Mouse (Mus musculus): ENCODE data around the gene Mfap2. TPM values are rescaled to one million over a fixed set of nuclear protein-coding genes. Genes with fewer than 3 reads are reported as not detected.

The Mfap2 gene
- polyA plus RNA-seq, 1 experiment = not detected

GRCm38 (mm10) chr4:141033606-141034549 is 23.7 kb downstream of the Mfap2 start:
- H3K27ac ChIP-seq (ENCODE audit: insufficient read depth, low read depth, low read length) = no peak overlapping the region
- H3K4me1 ChIP-seq (ENCODE audit: control insufficient read depth, insufficient read depth, low read length) = peaks cover 11% of the 10 kb centered on the region
- WGBS = 59% methylated on average over 27 of the region's 27 CpGs
- TF ChIP-seq POLR2A (IDR thresholded peaks at IDR 0.05; ENCODE audit: insufficient read depth, low read depth, low read length) (no peak), CTCF (IDR thresholded peaks at IDR 0.05; ENCODE audit: insufficient read depth, low read depth, low read length) (no peak)
- H3K4me3 ChIP-seq (ENCODE audit: insufficient read depth, low read depth, low read length) = no peak overlapping the region

- no peaks in the 10 kb centered on the region; the same call in 1 of the 2 replicates for H3K4me1 ChIP-seq (ENCODE audit: control insufficient read depth, insufficient read depth, low read length)
- TF ChIP-seq CTCF (IDR thresholded peaks at IDR 0.05; ENCODE audit: insufficient read depth, low read depth, low read length) (no peak), POLR2A (IDR thresholded peaks at IDR 0.05; ENCODE audit: insufficient read depth, low read depth, low read length) (no peak)
- H3K27ac ChIP-seq (ENCODE audit: insufficient read depth, low read depth, low read length) = no peak overlapping the region
- no peak overlapping the region for H3K4me3 ChIP-seq (ENCODE audit: insufficient read depth, low read depth, low read length)
- WGBS = 47% methylated on average over 12 of the region's 12 CpGs
Observed at GRCm38 (mm10) chr4:141041117-141041516, 30.9 kb downstream of the Mfap2 start.

- peaks cover 25% of the 10 kb centered on the region for H3K4me1 ChIP-seq (ENCODE audit: control insufficient read depth, insufficient read depth, low read length)
- H3K27ac ChIP-seq (ENCODE audit: insufficient read depth, low read depth, low read length) = no peak overlapping the region
- peak; percentile 75 for TF ChIP-seq CTCF (IDR thresholded peaks at IDR 0.05; ENCODE audit: insufficient read depth, low read depth, low read length)
- no peak for TF ChIP-seq POLR2A (IDR thresholded peaks at IDR 0.05; ENCODE audit: insufficient read depth, low read depth, low read length)
- WGBS = 8% methylated on average over 8 of the region's 8 CpGs
- H3K4me3 ChIP-seq (ENCODE audit: insufficient read depth, low read depth, low read length) = no peak overlapping the region
Observed at GRCm38 (mm10) chr4:141044816-141045215, 34.6 kb downstream of the Mfap2 start.

- H3K4me1 ChIP-seq (ENCODE audit: control insufficient read depth, insufficient read depth, low read length) = peaks cover 58% of the 10 kb centered on the region
- no peak overlapping the region for H3K27ac ChIP-seq (ENCODE audit: insufficient read depth, low read depth, low read length)
- TF ChIP-seq POLR2A (IDR thresholded peaks at IDR 0.05; ENCODE audit: insufficient read depth, low read depth, low read length) (no peak), CTCF (IDR thresholded peaks at IDR 0.05; ENCODE audit: insufficient read depth, low read depth, low read length) (no peak)
- 31% methylated on average over 17 of the region's 17 CpGs for WGBS
- no peak overlapping the region for H3K4me3 ChIP-seq (ENCODE audit: insufficient read depth, low read depth, low read length)
Observed at GRCm38 (mm10) chr4:141048810-141049475, 38.7 kb downstream of the Mfap2 start.

GRCm38 (mm10) chr4:141049476-141049835 is 39.2 kb downstream of the Mfap2 start:
- Histone ChIP-seq H3K4me1 (ENCODE audit: control insufficient read depth, insufficient read depth, low read length) (peaks cover 62% of the 10 kb centered on the region), H3K27ac (ENCODE audit: insufficient read depth, low read depth, low read length) (no peak overlapping the region), H3K4me3 (ENCODE audit: insufficient read depth, low read depth, low read length) (no peak overlapping the region)
- no peak for TF ChIP-seq POLR2A (IDR thresholded peaks at IDR 0.05; ENCODE audit: insufficient read depth, low read depth, low read length)
- TF ChIP-seq CTCF (IDR thresholded peaks at IDR 0.05; ENCODE audit: insufficient read depth, low read depth, low read length) = no peak
- whole genome bisulfite sequencing = 18% methylated on average over 4 of the region's 4 CpGs

GRCm38 (mm10) chr4:141052442-141052841 is 42.2 kb downstream of the Mfap2 start:
- peak overlapping the region; percentile 36; the same call in 1 of the 2 replicates for H3K4me3 ChIP-seq (ENCODE audit: insufficient read depth, low read depth, low read length)
- WGBS = 55% methylated on average over 12 of the region's 12 CpGs
- H3K27ac ChIP-seq (ENCODE audit: insufficient read depth, low read depth, low read length) = no peak overlapping the region
- H3K4me1 ChIP-seq (ENCODE audit: control insufficient read depth, insufficient read depth, low read length) = peaks cover 58% of the 10 kb centered on the region
- TF ChIP-seq POLR2A (IDR thresholded peaks at IDR 0.05; ENCODE audit: insufficient read depth, low read depth, low read length) (no peak), CTCF (IDR thresholded peaks at IDR 0.05; ENCODE audit: insufficient read depth, low read depth, low read length) (no peak)

- Histone ChIP-seq H3K27ac (ENCODE audit: insufficient read depth, low read depth, low read length) (peak overlapping the region; percentile 66), H3K4me1 (ENCODE audit: control insufficient read depth, insufficient read depth, low read length) (peaks cover 55% of the 10 kb centered on the region), H3K4me3 (ENCODE audit: insufficient read depth, low read depth, low read length) (peak overlapping the region; percentile 36)
- 34% methylated on average over 8 of the region's 8 CpGs for WGBS
- no peak for TF ChIP-seq CTCF (IDR thresholded peaks at IDR 0.05; ENCODE audit: insufficient read depth, low read depth, low read length)
Observed at GRCm38 (mm10) chr4:141053138-141053537, 42.9 kb downstream of the Mfap2 start.

DNA sequence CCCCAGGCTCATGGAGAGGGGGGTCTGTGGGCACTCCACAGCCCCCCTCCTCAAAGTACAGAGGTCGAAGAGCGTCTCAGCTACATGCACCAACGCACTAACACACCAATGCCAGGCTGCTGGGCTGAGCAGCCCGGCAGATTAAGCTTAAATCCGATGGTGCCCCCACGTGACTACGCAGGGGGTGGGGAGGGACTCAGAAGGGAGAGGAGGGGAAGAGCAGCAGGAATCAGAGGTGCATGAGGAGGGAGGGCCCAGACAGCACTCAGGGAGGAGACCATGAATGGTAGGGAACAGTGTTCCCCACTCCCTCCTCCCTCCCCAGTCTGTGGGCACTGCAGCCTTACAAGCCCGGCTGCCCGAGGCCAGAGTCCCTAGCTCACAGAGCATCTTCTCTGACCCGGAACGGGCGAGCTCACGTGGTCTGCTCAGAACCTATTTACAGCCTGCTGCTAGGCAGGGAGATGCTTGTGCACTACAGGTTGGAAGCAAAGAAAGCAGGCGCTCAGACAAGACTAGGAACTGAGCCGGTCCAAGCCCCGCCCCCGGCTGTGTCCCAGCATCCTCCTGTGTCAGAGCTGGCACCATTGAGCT is 43.4 kb downstream of the Mfap2 start:
- H3K4me3 ChIP-seq (ENCODE audit: insufficient read depth, low read depth, low read length) = peak overlapping the region; percentile 36
- 9% methylated on average over 17 of the region's 17 CpGs for WGBS

More for the DNA sequence above, 43.4 kb downstream of the Mfap2 start:
- TF ChIP-seq POLR2A (IDR thresholded peaks at IDR 0.05; ENCODE audit: insufficient read depth, low read depth, low read length) (peak; percentile 15; the same call in 1 of the 2 replicates), CTCF (IDR thresholded peaks at IDR 0.05; ENCODE audit: insufficient read depth, low read depth, low read length) (no peak)
- Histone ChIP-seq H3K27ac (ENCODE audit: insufficient read depth, low read depth, low read length) (peak overlapping the region; percentile 66), H3K4me1 (ENCODE audit: control insufficient read depth, insufficient read depth, low read length) (peaks cover 50% of the 10 kb centered on the region)

Measured in olfactory bulb, adult 2 months (tissue).